Mouse (Mus musculus): ENCODE measurements at regions not wholly inside any gene's neighbourhood (a gene's known extent, or its start where the extent isn't known, plus 50 kb on each side); places are given as distances from the start of the nearest gene placed in this dataset.
"Not testable (repeated sequence)": the region's sequence is repeated elsewhere in the genome, so short reads cannot be mapped to it uniquely, and the experiment has no call there.

DNA sequence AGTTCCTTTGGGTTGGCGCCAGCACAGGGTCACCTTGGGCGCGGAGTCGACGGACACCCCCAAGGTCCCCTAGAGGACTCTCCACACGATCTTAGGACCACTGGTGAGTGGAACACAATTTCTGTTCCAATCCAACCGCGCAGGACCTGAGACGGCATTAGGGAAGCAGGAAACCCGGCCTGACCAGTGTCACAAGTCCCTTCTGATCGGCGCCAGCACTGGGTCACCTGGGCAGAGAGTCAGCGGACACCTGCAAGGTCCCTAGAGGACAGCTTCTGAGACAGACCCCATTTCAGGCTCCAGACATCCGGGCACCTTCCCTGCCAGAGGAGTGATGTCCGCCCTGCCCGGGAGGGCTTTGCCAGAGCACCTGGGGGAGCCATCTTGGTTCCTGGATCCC lies 74.2 kb upstream of the Cdh13 start:
- ATAC-seq; H3K36me3 ChIP-seq; H3K27me3 ChIP-seq (replicated peaks); H3K9me3 ChIP-seq (replicated peaks); H3K4me1 ChIP-seq; H3K27ac ChIP-seq; H3K9ac ChIP-seq; H3K4me2 ChIP-seq; H3K4me3 ChIP-seq: not testable (repeated sequence)
- WGBS (ENCODE audit: insufficient replicate concordance): 88% methylated on average over 16 of the region's 16 CpGs

DNA sequence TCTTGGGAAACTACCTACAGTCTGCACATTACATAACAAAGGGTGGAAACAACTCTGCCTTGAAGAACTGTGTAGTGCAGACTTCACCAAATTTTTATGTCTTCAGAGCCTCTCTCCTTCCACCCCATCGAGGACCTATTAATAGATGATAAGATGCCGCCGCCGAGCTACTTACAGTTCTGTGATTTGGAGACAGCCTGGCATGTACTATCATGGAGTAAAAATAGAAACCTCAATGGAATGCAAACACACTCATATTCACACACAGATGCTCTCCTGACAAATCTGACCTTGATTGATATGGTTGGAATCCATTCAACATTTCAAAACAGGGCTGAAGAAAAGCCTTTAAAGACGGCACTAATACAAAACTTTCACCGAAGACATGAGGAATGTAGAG lies 92.7 kb upstream of the Cdh13 start:
- no peaks in the 10 kb centered on the region for H3K4me1 ChIP-seq
- H3K27me3 ChIP-seq (replicated peaks): no peaks in the 10 kb centered on the region
- ATAC-seq: no peak
- WGBS (ENCODE audit: insufficient replicate concordance): 71% methylated on average over 6 of the region's 6 CpGs
- no peak overlapping the region for H3K4me3 ChIP-seq
- no peak overlapping the region for H3K27ac ChIP-seq
- no peaks in the 10 kb centered on the region; the same call in none of the 2 replicates for H3K9me3 ChIP-seq (replicated peaks)
- H3K9ac ChIP-seq: no peak overlapping the region
- H3K4me2 ChIP-seq: no peak overlapping the region
- no peaks in the 10 kb centered on the region for H3K36me3 ChIP-seq

DNA sequence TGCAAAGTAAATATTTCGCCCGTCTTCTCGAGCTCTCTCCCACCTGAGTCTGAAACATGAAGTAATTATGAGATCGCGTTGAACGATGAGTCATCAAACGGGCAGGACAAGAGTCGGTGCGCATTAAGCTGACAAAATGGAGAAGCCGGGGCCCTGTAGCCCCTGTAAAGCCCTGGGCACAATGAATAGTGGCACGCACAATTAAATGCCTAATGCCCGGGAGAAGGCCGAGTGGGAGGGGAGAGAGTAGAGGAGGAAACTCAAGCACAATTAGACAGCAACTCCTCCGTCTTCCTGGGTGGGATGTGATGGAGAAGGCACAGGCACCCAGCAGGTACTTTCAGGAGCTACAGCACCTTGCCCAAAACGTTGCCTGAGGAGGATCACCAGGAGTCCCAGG lies 94.3 kb upstream of the Cdh13 start:
- Histone ChIP-seq H3K4me1 (no peaks in the 10 kb centered on the region), H3K36me3 (no peaks in the 10 kb centered on the region), H3K27me3 (replicated peaks) (no peaks in the 10 kb centered on the region), H3K9ac (no peak overlapping the region), H3K4me2 (no peak overlapping the region), H3K27ac (no peak overlapping the region), H3K4me3 (no peak overlapping the region), H3K9me3 (replicated peaks) (no peaks in the 10 kb centered on the region; the same call in none of the 2 replicates)
- ATAC-seq: no peak
- WGBS (ENCODE audit: insufficient replicate concordance): 74% methylated on average over 15 of the region's 15 CpGs

DNA sequence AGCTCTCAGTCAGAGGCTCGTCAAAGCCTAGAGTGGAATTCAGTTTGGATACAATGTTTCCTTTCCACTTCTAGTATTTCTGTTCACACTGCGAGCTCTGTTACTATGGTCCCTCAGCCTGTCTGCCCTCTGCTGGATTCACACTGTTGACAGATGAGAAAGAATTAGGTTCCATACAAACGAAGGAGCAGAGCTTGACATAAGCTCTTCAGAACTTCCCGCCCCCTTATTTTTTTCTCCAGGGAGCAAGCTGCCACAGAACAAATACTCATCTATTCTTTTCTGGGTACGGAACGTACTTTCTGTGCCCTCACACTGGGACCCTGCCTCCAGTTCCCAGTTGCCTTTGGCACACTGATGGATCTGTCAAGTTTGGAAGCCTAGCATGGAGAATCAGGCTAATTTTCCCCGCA lies 114.5 kb upstream of the Cdh13 start:
- H3K27ac ChIP-seq: no peak overlapping the region
- H3K4me3 ChIP-seq: no peak overlapping the region
- H3K4me1 ChIP-seq: no peaks in the 10 kb centered on the region
- H3K9ac ChIP-seq: no peak overlapping the region
- no peak for ATAC-seq
- H3K36me3 ChIP-seq: no peaks in the 10 kb centered on the region
- 66% methylated on average over 7 of the region's 7 CpGs for WGBS (ENCODE audit: insufficient replicate concordance)
- no peaks in the 10 kb centered on the region; the same call in 1 of the 2 replicates for H3K9me3 ChIP-seq (replicated peaks)
- H3K27me3 ChIP-seq (replicated peaks): no peaks in the 10 kb centered on the region
- H3K4me2 ChIP-seq: no peak overlapping the region

DNA sequence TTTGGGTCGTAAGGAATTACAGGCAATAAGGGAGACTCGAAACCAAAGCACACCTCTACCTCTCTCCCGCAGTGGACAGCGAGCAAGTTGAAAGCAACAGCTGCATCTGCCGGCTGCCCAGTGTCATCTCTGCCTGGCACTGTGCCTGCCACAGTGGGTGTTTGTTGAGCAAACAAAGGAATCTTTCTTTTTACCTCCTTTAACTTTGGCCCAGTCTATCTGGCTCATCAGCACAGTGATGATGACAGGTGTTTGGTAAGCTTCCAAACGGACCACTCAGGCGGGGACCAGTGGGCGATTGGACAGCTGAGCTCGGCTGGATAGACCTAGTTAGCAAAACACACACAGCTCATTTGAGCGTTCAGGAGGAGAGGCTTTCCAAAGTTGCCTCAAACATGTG lies 121.4 kb upstream of the Cdh13 start:
- H3K9ac ChIP-seq: no peak overlapping the region
- H3K9me3 ChIP-seq (replicated peaks): 0 out of 2 replicates have a peak, but pooled peaks cover 2% of the 10 kb centered on the region
- H3K27me3 ChIP-seq (replicated peaks): no peaks in the 10 kb centered on the region
- no peak for ATAC-seq
- H3K36me3 ChIP-seq: no peaks in the 10 kb centered on the region
- no peak overlapping the region for H3K4me3 ChIP-seq
- no peak overlapping the region for H3K4me2 ChIP-seq
- WGBS (ENCODE audit: insufficient replicate concordance): 65% methylated on average over 10 of the region's 10 CpGs
- no peaks in the 10 kb centered on the region for H3K4me1 ChIP-seq
- H3K27ac ChIP-seq: no peak overlapping the region

DNA sequence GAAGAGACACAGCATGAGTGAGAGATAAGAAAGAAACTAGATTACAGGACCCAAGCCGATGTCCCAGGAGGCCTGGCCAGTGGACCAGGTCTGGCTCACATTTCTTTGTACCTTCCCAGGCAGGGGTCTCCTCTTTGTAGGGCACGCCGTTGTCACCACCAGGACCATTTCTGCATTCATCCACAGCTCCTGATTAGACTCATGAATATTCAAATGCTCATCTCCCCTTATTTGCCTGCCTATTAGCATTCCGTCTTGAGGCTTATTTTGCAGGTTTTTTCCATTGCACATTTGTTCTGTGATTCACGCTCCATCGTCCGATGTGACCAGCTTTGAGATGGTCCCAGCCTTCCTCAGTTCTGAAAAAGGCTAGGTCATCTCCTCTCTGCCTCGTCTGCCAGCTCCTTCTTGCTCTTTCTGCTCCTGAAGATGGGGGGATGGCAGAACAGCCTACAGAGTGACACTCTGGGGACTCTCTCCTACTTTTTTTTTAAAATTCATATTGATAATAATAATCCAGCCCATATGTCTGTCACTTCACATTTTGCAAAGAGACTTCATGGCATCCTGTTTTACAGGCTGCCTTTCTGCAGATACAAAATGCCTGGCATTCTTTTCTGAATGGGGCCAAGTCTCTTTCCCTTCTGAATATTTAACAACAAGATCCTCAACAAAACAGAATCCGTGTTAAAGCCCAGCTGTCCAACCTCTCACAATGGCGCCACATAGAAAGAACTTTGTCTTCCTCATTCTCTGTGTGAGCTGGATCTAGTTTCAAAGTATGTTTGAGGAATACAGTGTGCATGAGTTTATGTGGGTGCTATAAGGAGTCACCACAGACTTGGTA lies 136.0 kb upstream of the Cdh13 start:
- 52% methylated on average over 10 of the region's 10 CpGs for WGBS (ENCODE audit: insufficient replicate concordance)

DNA sequence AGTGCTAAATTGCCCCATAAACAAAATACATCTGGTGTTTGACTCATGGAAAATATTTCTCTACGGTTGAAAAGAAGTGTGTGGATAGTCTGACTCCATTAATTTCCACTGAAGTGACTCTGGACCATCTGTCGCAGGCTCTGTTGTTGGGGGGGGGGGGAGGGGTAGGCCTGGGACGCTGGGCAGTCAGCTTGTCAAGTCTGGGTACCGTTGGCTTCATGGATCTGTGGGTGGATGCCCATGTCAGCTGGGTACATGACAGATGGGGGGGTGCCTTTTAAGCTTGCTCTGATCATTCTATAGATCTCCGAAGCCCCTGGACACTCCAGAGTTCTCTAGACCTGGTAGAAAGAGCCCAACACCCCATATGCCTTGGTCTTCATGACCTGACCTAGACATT lies 139.0 kb upstream of the Cdh13 start:
- no peak for ATAC-seq
- no peak overlapping the region for H3K4me3 ChIP-seq
- 73% methylated on average over 5 of the region's 5 CpGs for WGBS (ENCODE audit: insufficient replicate concordance)
- no peak overlapping the region for H3K9ac ChIP-seq
- no peaks in the 10 kb centered on the region for H3K4me1 ChIP-seq
- H3K4me2 ChIP-seq: no peak overlapping the region
- no peaks in the 10 kb centered on the region for H3K36me3 ChIP-seq
- no peaks in the 10 kb centered on the region for H3K27me3 ChIP-seq (replicated peaks)
- no peak overlapping the region for H3K27ac ChIP-seq
- no peaks in the 10 kb centered on the region for H3K9me3 ChIP-seq (replicated peaks)

More for the DNA sequence above, 136.0 kb upstream of the Cdh13 start:
- Histone ChIP-seq H3K27ac (no peak overlapping the region), H3K9me3 (replicated peaks) (no peaks in the 10 kb centered on the region), H3K4me3 (no peak overlapping the region), H3K4me1 (no peaks in the 10 kb centered on the region), H3K4me2 (no peak overlapping the region), H3K36me3 (no peaks in the 10 kb centered on the region), H3K9ac (no peak overlapping the region), H3K27me3 (replicated peaks) (no peaks in the 10 kb centered on the region)
- ATAC-seq: no peak

DNA sequence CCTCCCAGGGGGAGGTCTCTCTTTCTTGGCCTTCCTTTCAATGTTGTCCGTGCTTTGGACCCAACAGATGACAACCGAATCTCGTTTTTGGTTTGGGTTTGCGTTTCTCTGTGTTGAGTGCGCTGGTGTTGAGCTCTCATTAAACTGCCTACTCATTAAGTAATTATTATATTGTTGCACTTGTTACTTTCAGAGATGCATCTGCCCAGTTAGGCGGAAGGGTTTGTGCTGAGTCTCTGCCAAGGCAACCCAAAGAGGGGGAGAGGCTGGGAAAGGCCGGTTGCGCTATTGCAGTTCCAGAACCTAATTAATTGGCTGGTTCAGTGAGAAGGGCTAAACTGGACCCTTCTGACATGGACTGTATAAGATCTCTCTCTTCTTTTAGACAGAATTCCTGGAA lies 141.2 kb upstream of the Cdh13 start:
- Histone ChIP-seq H3K27me3 (replicated peaks) (no peaks in the 10 kb centered on the region), H3K9ac (no peak overlapping the region), H3K4me1 (no peaks in the 10 kb centered on the region), H3K4me2 (no peak overlapping the region), H3K27ac (no peak overlapping the region), H3K9me3 (replicated peaks) (no peaks in the 10 kb centered on the region), H3K36me3 (no peaks in the 10 kb centered on the region), H3K4me3 (no peak overlapping the region)
- ATAC-seq: no peak
- 78% methylated on average over 8 of the region's 8 CpGs for WGBS (ENCODE audit: insufficient replicate concordance)

DNA sequence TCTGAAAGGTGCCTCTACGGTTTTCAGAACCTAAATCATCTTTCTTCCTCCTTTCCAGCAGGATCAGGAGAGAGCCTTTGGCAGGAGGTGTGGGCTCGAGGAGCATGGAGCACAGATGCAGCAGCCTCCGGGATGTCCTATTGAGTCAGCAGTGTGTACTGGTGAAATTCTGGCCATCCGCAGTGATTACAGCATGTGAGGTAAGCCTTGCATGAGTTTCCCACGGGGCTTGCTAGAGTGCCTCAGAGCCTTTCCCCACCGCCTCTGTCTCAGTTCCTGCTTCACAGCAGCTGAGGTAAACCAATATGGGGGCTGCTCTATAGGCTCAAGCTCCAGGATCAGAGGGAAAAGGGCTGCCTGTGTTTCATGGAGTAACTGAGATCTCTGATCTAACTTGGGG lies 143.6 kb upstream of the Cdh13 start:
- Histone ChIP-seq H3K9ac (no peak overlapping the region), H3K4me1 (no peaks in the 10 kb centered on the region), H3K27ac (no peak overlapping the region), H3K9me3 (replicated peaks) (0 out of 2 replicates have a peak, but pooled peaks cover 6% of the 10 kb centered on the region), H3K4me2 (no peak overlapping the region), H3K36me3 (no peaks in the 10 kb centered on the region), H3K4me3 (no peak overlapping the region), H3K27me3 (replicated peaks) (no peaks in the 10 kb centered on the region)
- 55% methylated on average over 6 of the region's 6 CpGs for WGBS (ENCODE audit: insufficient replicate concordance)
- no peak for ATAC-seq

DNA sequence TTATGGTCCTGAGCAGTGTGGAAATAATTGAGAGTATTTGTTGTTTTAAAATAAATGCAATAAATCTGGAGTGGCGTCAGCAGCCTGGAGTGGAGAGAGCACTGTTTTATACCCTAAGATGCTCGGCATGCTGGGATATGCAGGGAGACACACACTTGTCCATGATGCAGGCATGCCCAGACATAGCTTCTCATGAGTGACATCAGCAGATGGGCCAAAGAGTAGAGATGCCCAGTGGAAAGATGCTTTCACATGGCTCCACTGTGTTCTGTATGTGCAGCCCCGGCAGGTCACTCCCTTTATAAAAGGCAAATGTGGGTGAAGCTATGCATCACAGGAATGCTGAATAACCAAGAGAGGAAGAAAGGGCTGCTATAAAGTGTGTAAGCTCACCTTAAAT lies 145.7 kb upstream of the Cdh13 start:
- Histone ChIP-seq H3K36me3 (no peaks in the 10 kb centered on the region), H3K4me3 (no peak overlapping the region)
- WGBS (ENCODE audit: insufficient replicate concordance): 77% methylated on average over 3 of the region's 3 CpGs

DNA sequence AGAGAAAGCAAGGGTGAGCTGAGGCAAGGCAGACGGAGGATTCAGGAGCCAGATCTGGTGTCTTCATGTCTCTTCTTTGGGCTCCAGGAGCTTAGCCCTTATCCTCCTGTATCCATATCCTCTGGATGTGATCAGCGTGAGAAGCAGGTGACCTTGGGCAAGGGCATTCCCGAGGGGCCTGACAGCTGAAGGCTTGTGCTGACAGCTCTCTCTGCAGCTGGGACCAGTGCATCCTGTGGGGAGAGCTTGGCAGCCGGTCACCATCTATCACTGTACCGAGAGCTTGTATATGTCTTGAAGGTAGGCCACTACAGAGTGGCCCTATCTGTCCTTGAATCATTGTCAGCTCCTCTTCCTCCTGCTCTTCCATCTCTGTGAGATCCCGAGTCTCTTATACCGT lies 158.5 kb upstream of the Cdh13 start:
- H3K4me1 ChIP-seq: no peaks in the 10 kb centered on the region
- H3K27ac ChIP-seq: no peak overlapping the region
- no peak overlapping the region for H3K4me2 ChIP-seq
- 60% methylated on average over 7 of the region's 7 CpGs for WGBS (ENCODE audit: insufficient replicate concordance)
- no peaks in the 10 kb centered on the region for H3K36me3 ChIP-seq
- H3K4me3 ChIP-seq: no peak overlapping the region
- H3K27me3 ChIP-seq (replicated peaks): no peaks in the 10 kb centered on the region
- 0 out of 2 replicates have a peak, but pooled peaks cover 4% of the 10 kb centered on the region for H3K9me3 ChIP-seq (replicated peaks)
- no peak overlapping the region for H3K9ac ChIP-seq
- no peak for ATAC-seq

More for the DNA sequence above, 145.7 kb upstream of the Cdh13 start:
- Histone ChIP-seq H3K9ac (no peak overlapping the region), H3K27me3 (replicated peaks) (no peaks in the 10 kb centered on the region), H3K4me1 (no peaks in the 10 kb centered on the region), H3K9me3 (replicated peaks) (0 out of 2 replicates have a peak, but pooled peaks cover 6% of the 10 kb centered on the region), H3K4me2 (no peak overlapping the region), H3K27ac (no peak overlapping the region)
- no peak for ATAC-seq

DNA sequence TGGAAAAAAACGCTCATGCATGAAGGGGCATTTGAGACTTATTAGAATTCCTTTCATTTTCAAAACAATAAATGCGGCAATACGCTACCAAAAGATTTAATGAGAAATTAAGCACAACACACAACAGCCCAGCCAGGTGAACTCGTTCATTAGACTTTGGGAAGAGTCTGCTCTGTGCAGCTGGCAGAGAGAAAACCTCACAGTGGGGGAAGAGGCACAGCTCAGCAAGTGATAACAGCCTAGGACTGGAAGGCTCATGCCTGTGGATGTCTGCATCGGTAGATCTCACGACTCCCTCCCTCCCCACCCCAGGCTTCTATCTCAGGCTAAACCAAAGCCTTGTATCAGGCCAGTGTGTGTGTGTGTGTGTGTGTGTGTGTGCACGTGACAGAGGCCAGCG lies 169.3 kb upstream of the Cdh13 start:
- H3K9ac ChIP-seq: no peak overlapping the region
- no peak overlapping the region for H3K4me3 ChIP-seq
- no peaks in the 10 kb centered on the region for H3K4me1 ChIP-seq
- H3K27me3 ChIP-seq (replicated peaks): no peaks in the 10 kb centered on the region
- no peak for ATAC-seq
- H3K27ac ChIP-seq: no peak overlapping the region
- no peak overlapping the region for H3K4me2 ChIP-seq
- H3K9me3 ChIP-seq (replicated peaks): peaks cover 35% of the 10 kb centered on the region
- H3K36me3 ChIP-seq: no peaks in the 10 kb centered on the region
- 59% methylated on average over 8 of the region's 8 CpGs for WGBS (ENCODE audit: insufficient replicate concordance)

Measured in liver, embryonic 12.5 days (tissue).